Mouse (Mus musculus) erythroblast, embryonic 14.5 days (primary cell): ENCODE measurements around the gene Tal1.

Experiments
- GATA1 ChIP-seq: IDR thresholded peaks from 2 replicates; pipeline ENCODE4 v1.6.1; 2012; ENCODE audit warnings: low read length, inconsistent platforms, mixed read lengths
- TAL1 ChIP-seq: IDR thresholded peaks from 3 replicates; pipeline ENCODE4 v1.6.1; 2012; ENCODE audit warnings: low read length, inconsistent platforms, mixed read lengths

GRCm38 (mm10) chr4:115045621-115046020, 10.6 kb upstream of the Tal1 start:
- no peak for TF ChIP-seq GATA1
- no peak for TF ChIP-seq TAL1
